Mouse (Mus musculus) limb, embryonic 14.5 days (tissue): Measurements from ENCODE around the gene AI481877. TPM values are rescaled to one million over a fixed set of nuclear protein-coding genes. Genes with fewer than 3 reads are reported as not detected.

Experiments
- ATAC-seq: fragments of 200-750 bp; cut with Nextera tagmentation; 2 replicates; pipeline ENCODE4 v1.8.0; 2017; ENCODE audit warnings: low read depth, moderate number of reproducible peaks, moderate TSS enrichment; ENCODE audit not compliant: low FRiP score
- DNase-seq: peaks from one replicate; pipeline ENCODE4 v3.0.0-alpha.2; 2015; ENCODE audit warnings: low spot score
- H3K27ac ChIP-seq: fragments of 300-500 bp; sonication (generic); replicated peaks from 2 replicates; pipeline ENCODE4 v1.5.1; 2014; ENCODE audit warnings: low read depth, mild to moderate bottlenecking, low read length, moderate library complexity, mixed read lengths
- H3K27me3 ChIP-seq: fragments of 300-500 bp; sonication (generic); 2 replicates; pipeline ENCODE4 v1.6.1; 2014; ENCODE audit warnings: low read length, mixed read lengths; ENCODE audit not compliant: control insufficient read depth, insufficient read depth
- H3K36me3 ChIP-seq: fragments of 300-500 bp; sonication (generic); 2 replicates; pipeline ENCODE4 v1.6.1; 2014; ENCODE audit warnings: mild to moderate bottlenecking, low read length, moderate library complexity, mixed read lengths; ENCODE audit not compliant: control insufficient read depth, insufficient read depth
- H3K4me1 ChIP-seq: fragments of 300-500 bp; sonication (generic); 2 replicates; pipeline ENCODE4 v1.6.1; 2014; ENCODE audit warnings: antibody characterized with exemption, low read length, mixed read lengths; ENCODE audit not compliant: control insufficient read depth, insufficient read depth
- H3K4me2 ChIP-seq: fragments of 300-500 bp; sonication (generic); replicated peaks from 2 replicates; pipeline ENCODE4 v1.6.1; 2014; ENCODE audit warnings: low read depth, mild to moderate bottlenecking, low read length, moderate library complexity; ENCODE audit not compliant: severe bottlenecking
- H3K4me3 ChIP-seq: fragments of 300-500 bp; sonication (generic); replicated peaks from 2 replicates; pipeline ENCODE4 v1.5.1; 2014; ENCODE audit warnings: low read length
- H3K9ac ChIP-seq: fragments of 300-500 bp; sonication (generic); 2 replicates; pipeline ENCODE4 v1.6.1; 2014; ENCODE audit warnings: mild to moderate bottlenecking, low read depth, low read length, moderate library complexity; ENCODE audit not compliant: severe bottlenecking
- H3K9me3 ChIP-seq: fragments of 300-500 bp; sonication (generic); 2 replicates; pipeline ENCODE4 v1.6.1; 2016; ENCODE audit warnings: low read length; ENCODE audit not compliant: control insufficient read depth
- POLR2A ChIP-seq: fragments of 200-500 bp; IDR thresholded peaks from 2 replicates; pipeline ENCODE4 v1.8.0; 2012; ENCODE audit warnings: inconsistent platforms, mild to moderate bottlenecking, moderate library complexity, borderline replicate concordance; ENCODE audit not compliant: insufficient read depth, insufficient read length; ENCODE audit errors: extremely low read depth
- WGBS: fragments of 180-500 bp; shearing (Covaris S2); extraction: QIAGEN DNeasy Blood & Tissue Kit; methylation state at CpG from one replicate; pipeline ENCODE4 v1.1.7; 2014; 5-methylcytosine and 5-hydroxymethylcytosine counted together
- polyA plus RNA-seq, 2 experiments: library from polyadenylated mRNA; depleted of rRNA in 1 of 2; stranded (reverse) in 1 of 2; unstranded in 1 of 2; fragments of >200 nt; fragmentation: Nextera tagmentation in 1 of 2; extraction: Ambion mirVana in 1 of 2; gene quantifications; 2 replicates each; pipeline versions ENCODE4 v1.2.1 to v1.2.3; 2012 to 2014

AI481877 gene
- polyA plus RNA-seq, 2 experiments: not detected

DNA sequence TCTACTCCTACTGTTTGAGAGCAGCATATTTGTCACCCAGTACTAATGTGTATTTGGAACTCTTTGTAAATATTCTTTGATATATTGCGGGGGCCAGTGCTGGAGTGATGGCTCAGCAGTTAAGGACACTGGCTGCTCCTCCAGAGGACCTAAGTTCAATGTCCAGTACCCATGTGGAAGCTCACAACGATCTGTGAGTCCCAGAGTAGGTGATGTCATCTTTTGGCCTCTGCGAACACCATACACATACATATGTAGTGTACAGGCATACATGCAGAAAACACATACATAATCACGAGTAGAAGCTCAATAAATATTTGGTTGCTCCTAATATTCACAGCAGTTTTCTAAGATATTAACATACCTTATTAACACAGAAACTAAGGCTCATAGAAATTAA lies 9.8 kb downstream of the AI481877 start:
- WGBS: 87% methylated on average over 4 of the region's 4 CpGs
- H3K9me3 ChIP-seq: no peaks in the 10 kb centered on the region

DNA sequence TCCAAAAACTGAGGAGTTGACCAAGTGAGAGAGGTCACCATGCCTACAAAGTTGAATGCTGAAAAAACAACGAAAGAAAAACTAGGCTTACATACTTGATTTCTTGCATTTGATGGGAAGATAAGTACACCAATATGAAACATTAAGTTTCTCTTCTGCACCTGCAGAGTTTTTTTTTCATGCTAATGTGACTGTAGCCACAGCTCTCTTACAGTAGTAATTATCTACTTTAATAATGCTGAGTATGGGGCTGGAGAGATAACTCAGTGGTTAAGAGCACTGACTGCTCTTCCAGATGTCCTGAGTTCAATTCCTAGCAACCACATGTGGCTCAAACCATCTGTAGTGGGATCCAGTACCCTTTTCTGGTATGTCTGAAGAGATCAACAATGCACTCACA lies 13.7 kb downstream of the AI481877 start:
- no peaks in the 10 kb centered on the region for H3K9me3 ChIP-seq
- ATAC-seq (no peak), DNase-seq (no peak)
- no peaks in the 10 kb centered on the region for H3K27me3 ChIP-seq
- H3K4me2 ChIP-seq: no peak overlapping the region
- H3K4me1 ChIP-seq: no peaks in the 10 kb centered on the region
- no peak for TF ChIP-seq POLR2A
- H3K9ac ChIP-seq: no peak overlapping the region
- H3K4me3 ChIP-seq: no peak overlapping the region
- WGBS: 86% methylated on average over 1 of the region's 1 CpGs
- H3K36me3 ChIP-seq: no peaks in the 10 kb centered on the region
- H3K27ac ChIP-seq: no peak overlapping the region

More for the DNA sequence above, 9.8 kb downstream of the AI481877 start:
- DNase-seq (no peak), ATAC-seq (no peak)
- Histone ChIP-seq H3K27ac (no peak overlapping the region), H3K27me3 (no peaks in the 10 kb centered on the region), H3K4me2 (no peak overlapping the region), H3K4me1 (no peaks in the 10 kb centered on the region), H3K9ac (no peak overlapping the region), H3K36me3 (no peaks in the 10 kb centered on the region), H3K4me3 (no peak overlapping the region)
- TF ChIP-seq POLR2A: no peak

DNA sequence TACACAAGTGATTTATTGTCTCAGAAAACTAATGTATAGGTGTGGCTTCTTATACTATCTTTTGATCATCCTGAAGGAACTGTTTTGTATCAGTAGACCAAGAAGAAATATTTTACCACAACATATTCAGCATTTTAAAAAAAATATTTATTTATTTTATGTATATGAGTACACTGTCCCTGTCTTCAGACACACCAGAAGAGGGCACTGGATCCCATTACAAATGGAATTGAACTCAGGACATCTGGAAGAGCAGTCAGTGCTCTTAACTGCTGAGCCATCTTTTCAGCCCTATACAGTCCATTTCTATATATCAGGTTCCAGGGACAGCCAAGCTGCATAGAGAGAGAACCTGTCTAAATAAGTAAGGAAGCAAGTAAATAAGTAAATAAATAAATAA lies 15.2 kb downstream of the AI481877 start:
- DNase-seq (no peak), ATAC-seq (no peak)
- H3K4me3 ChIP-seq: no peak overlapping the region
- no peak overlapping the region for H3K27ac ChIP-seq
- H3K36me3 ChIP-seq: no peaks in the 10 kb centered on the region
- no peak overlapping the region for H3K4me2 ChIP-seq
- no peaks in the 10 kb centered on the region for H3K9me3 ChIP-seq
- TF ChIP-seq POLR2A: no peak
- H3K9ac ChIP-seq: no peak overlapping the region
- no peaks in the 10 kb centered on the region for H3K27me3 ChIP-seq
- no peaks in the 10 kb centered on the region for H3K4me1 ChIP-seq

DNA sequence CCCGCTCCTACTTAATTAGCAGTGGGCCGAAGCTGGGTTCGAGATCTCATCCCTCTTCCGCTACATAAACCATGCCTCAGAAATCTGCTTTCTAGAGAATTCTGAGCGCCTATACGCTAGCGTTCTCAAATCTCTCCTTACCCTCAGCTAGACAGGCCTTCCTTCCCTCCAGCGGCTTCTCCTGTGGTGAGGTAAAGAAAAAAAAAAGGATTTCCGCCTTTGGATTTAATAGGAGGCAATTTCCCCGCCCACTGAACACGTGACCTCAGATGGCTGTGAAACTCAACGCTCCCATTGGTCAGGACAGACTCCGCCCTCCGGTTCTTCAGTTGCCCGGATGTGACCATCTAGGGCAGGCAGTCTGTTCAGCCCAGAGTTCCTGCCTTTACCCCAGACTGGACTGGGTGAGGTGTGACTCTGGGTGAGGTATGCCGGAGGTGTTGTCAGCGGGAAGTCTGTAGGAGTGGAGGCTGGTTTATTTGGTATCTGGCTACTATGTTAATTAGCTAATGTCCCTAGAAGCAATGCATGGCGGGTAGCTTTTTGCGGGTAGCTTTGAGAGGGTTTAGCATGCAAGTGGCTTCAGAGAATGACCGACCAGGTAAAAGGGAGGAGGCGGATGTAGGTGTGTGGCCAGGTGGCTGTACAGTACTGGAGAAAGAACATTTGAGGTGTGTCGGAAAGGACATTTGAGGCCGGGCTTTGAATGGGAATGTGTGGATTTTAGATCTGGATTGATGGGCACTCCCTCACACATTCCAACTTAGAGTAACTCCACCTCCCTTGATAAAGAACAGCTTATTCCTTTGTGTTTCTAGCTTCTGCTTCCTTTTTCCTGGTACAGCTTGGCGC lies 20.9 kb downstream of the AI481877 start:
- Histone ChIP-seq H3K4me1 (no peaks in the 10 kb centered on the region), H3K4me2 (no peak overlapping the region), H3K4me3 (no peak overlapping the region), H3K27ac (no peak overlapping the region), H3K36me3 (no peaks in the 10 kb centered on the region), H3K9ac (no peak overlapping the region), H3K9me3 (no peaks in the 10 kb centered on the region), H3K27me3 (no peaks in the 10 kb centered on the region)
- TF ChIP-seq POLR2A: no peak
- no peak for DNase-seq
- 95% methylated on average over 24 of the region's 24 CpGs for WGBS
- ATAC-seq: no peak

DNA sequence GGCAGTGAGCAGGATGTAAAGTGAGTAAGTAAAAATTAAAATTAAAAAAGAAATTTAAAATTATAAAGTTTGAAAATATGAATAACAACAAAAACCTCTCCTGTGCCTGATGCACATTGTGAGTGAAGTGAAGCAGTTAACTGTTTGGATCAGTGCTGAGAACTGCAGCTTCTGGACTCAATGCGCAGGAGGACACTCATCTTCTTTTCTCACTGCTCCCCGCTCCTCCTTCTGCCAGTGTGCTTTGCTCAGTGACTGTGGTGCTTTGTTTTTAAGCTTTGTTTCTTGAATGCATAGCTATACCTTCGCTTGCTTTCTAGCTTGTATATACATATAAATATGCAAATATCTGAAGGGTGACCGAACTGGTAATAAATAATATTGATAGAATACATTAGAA lies 30.1 kb downstream of the AI481877 start:
- H3K27ac ChIP-seq: no peak overlapping the region
- H3K27me3 ChIP-seq: no peaks in the 10 kb centered on the region
- TF ChIP-seq POLR2A: no peak
- H3K36me3 ChIP-seq: no peaks in the 10 kb centered on the region
- H3K9ac ChIP-seq: no peak overlapping the region
- H3K4me3 ChIP-seq: no peak overlapping the region
- WGBS: 84% methylated on average over 4 of the region's 4 CpGs
- no peaks in the 10 kb centered on the region for H3K9me3 ChIP-seq
- no peak overlapping the region for H3K4me2 ChIP-seq
- DNase-seq (no peak), ATAC-seq (no peak)
- H3K4me1 ChIP-seq: no peaks in the 10 kb centered on the region
